Mouse (Mus musculus) cortical plate, adult 2 months (tissue): ENCODE data around the gene Rhoh.

ENCODE experiments used
- CTCF ChIP-seq: fragments of 200-500 bp; IDR thresholded peaks from 2 replicates; pipeline ENCODE4 v1.5.1; 2011; ENCODE audit warnings: mild to moderate bottlenecking, control low read depth, low read length; ENCODE audit not compliant: insufficient read depth; ENCODE audit errors: extremely low read depth
- POLR2A ChIP-seq: fragments of 200-500 bp; IDR thresholded peaks from 2 replicates; pipeline ENCODE4 v1.6.1; 2011; ENCODE audit warnings: mild to moderate bottlenecking, low read length, control low read depth; ENCODE audit not compliant: insufficient read depth; ENCODE audit errors: extremely low read depth

GRCm38 (mm10) chr5:65868419-65868818, 7.4 kb downstream of the Rhoh start:
- no peak for TF ChIP-seq CTCF
- TF ChIP-seq POLR2A = no peak
